Mouse (Mus musculus): ENCODE results near the gene Tdg. TPM values are rescaled to one million over a fixed set of nuclear protein-coding genes. Genes with fewer than 3 reads are reported as not detected.

Gene Tdg
- polyA plus RNA-seq, 1 experiment from 2014 or later = 115 TPM

DNA sequence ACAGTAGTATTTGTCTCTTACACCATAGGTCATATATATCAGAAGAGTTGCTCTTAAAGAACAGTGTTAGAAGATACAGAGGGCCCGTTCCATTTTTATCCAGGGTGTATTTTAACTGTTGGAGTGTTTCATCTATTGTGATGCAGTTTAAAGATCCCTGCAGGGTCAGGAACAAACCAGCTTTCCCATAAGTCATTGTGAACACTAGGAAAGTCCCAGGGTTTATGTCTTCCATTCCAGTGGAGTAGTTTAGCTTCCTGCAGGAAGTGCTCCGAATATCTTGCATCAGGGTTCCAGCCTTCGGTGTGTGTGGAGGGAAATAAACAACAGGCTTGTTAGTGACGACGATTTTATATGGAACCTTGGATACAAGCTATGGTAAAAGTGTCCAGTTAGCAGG, 21.6 kb downstream of the Tdg start:
- Histone ChIP-seq H3K36me3 (ENCODE audit: control insufficient read depth, insufficient read depth, low read length) (peaks cover 14% of the 10 kb centered on the region), H3K27ac (ENCODE audit: low read depth, low read length) (no peak overlapping the region), H3K27me3 (ENCODE audit: control insufficient read depth, insufficient read depth, low read length) (no peaks in the 10 kb centered on the region), H3K4me1 (ENCODE audit: control insufficient read depth, insufficient read depth, low read length) (no peaks in the 10 kb centered on the region), H3K9ac (ENCODE audit: low read depth, low read length) (no peak overlapping the region), H3K4me3 (ENCODE audit: low read depth, low read length) (no peak overlapping the region), H3K4me2 (no peak overlapping the region), H3K9me3 (replicated peaks; ENCODE audit: control insufficient read depth, low read length) (no peaks in the 10 kb centered on the region)
- 90% methylated on average over 5 of the region's 5 CpGs for WGBS (ENCODE audit: insufficient replicate concordance)
- no peak for ATAC-seq (replicated peaks; ENCODE audit: insufficient number of reproducible peaks, low FRiP score, low TSS enrichment)

DNA sequence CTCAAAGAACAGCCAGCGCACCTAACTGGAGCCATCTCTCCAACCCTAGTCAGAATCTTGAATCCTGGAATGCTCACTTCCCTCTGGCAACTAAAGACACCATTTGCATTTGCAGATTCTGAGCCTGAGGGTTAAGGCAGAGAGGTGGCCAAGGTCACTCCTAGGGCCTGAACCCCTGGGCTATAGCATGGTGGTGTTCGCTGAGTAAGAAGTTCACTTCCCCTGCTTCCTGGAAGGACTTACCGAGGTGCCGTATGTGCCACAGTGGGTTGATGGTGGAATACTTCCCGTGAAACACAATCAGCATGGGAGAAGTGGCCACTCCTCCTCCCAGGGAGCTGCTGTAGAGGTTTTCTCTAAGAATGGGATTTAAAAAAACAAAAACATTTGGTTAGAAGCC, 23.0 kb downstream of the Tdg start:
- no peak for ATAC-seq (replicated peaks; ENCODE audit: insufficient number of reproducible peaks, low FRiP score, low TSS enrichment)
- no peaks in the 10 kb centered on the region for H3K4me1 ChIP-seq (ENCODE audit: control insufficient read depth, insufficient read depth, low read length)
- no peaks in the 10 kb centered on the region for H3K9me3 ChIP-seq (replicated peaks; ENCODE audit: control insufficient read depth, low read length)
- H3K36me3 ChIP-seq (ENCODE audit: control insufficient read depth, insufficient read depth, low read length) = peaks cover 11% of the 10 kb centered on the region
- no peaks in the 10 kb centered on the region for H3K27me3 ChIP-seq (ENCODE audit: control insufficient read depth, insufficient read depth, low read length)
- H3K27ac ChIP-seq (ENCODE audit: low read depth, low read length) = no peak overlapping the region
- H3K4me2 ChIP-seq = no peak overlapping the region
- H3K9ac ChIP-seq (ENCODE audit: low read depth, low read length) = no peak overlapping the region
- WGBS (ENCODE audit: insufficient replicate concordance) = 58% methylated on average over 5 of the region's 5 CpGs
- no peak overlapping the region for H3K4me3 ChIP-seq (ENCODE audit: low read depth, low read length)

DNA sequence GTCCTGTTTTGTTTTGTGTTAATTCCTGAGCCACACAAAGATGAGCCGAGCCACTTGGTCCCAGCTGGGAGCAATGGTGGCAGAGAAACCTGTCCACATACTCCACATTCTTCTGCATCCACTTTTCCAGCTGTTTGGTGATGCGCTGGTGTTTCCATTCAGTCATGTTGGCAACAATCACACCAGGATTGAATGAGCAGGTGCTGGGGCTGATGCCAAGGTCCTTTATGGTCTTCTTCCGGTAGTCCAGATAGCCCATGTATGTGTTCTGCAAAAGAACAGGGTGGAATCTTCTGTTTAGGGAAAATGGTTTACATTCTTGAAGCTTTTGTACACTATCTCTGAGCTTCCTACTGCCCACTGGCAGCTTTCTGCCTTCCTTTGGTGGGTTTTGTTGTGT, 25.0 kb downstream of the Tdg start:
- no peaks in the 10 kb centered on the region for H3K4me1 ChIP-seq (ENCODE audit: control insufficient read depth, insufficient read depth, low read length)
- H3K27me3 ChIP-seq (ENCODE audit: control insufficient read depth, insufficient read depth, low read length) = no peaks in the 10 kb centered on the region
- no peaks in the 10 kb centered on the region for H3K9me3 ChIP-seq (replicated peaks; ENCODE audit: control insufficient read depth, low read length)
- no peak for ATAC-seq (replicated peaks; ENCODE audit: insufficient number of reproducible peaks, low FRiP score, low TSS enrichment)
- H3K36me3 ChIP-seq (ENCODE audit: control insufficient read depth, insufficient read depth, low read length) = peaks cover 11% of the 10 kb centered on the region; the same call in 1 of the 2 replicates
- H3K4me2 ChIP-seq = no peak overlapping the region
- H3K4me3 ChIP-seq (ENCODE audit: low read depth, low read length) = no peak overlapping the region
- H3K27ac ChIP-seq (ENCODE audit: low read depth, low read length) = no peak overlapping the region
- no peak overlapping the region for H3K9ac ChIP-seq (ENCODE audit: low read depth, low read length)
- whole genome bisulfite sequencing (ENCODE audit: insufficient replicate concordance) = 80% methylated on average over 3 of the region's 3 CpGs

DNA sequence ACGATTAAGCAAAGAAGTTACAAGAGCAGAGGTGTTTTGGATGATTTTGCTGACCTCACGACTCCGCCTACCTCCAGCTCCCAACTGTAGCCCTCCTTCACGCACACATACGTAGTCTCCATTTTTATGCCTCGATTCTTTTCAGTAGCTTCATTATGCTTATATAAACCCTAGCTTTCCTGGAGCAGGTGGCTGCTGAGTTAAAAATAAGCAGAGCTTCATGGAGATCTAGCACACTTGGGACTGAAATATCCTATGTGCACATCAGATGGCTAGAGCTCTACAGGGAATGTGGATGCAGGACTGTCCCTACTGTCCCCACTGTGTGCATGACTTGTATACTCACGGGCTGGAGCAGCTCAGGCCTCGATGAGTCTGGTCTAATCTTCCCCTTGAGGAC, 32.2 kb downstream of the Tdg start:
- Histone ChIP-seq H3K4me3 (ENCODE audit: low read depth, low read length) (no peak overlapping the region), H3K4me1 (ENCODE audit: control insufficient read depth, insufficient read depth, low read length) (peaks cover 3% of the 10 kb centered on the region; the same call in 1 of the 2 replicates), H3K27ac (ENCODE audit: low read depth, low read length) (no peak overlapping the region), H3K36me3 (ENCODE audit: control insufficient read depth, insufficient read depth, low read length) (no peaks in the 10 kb centered on the region), H3K9me3 (replicated peaks; ENCODE audit: control insufficient read depth, low read length) (no peaks in the 10 kb centered on the region), H3K9ac (ENCODE audit: low read depth, low read length) (no peak overlapping the region), H3K27me3 (ENCODE audit: control insufficient read depth, insufficient read depth, low read length) (no peaks in the 10 kb centered on the region), H3K4me2 (no peak overlapping the region)
- WGBS (ENCODE audit: insufficient replicate concordance) = 83% methylated on average over 8 of the region's 8 CpGs
- ATAC-seq (replicated peaks; ENCODE audit: insufficient number of reproducible peaks, low FRiP score, low TSS enrichment) = no peak

DNA sequence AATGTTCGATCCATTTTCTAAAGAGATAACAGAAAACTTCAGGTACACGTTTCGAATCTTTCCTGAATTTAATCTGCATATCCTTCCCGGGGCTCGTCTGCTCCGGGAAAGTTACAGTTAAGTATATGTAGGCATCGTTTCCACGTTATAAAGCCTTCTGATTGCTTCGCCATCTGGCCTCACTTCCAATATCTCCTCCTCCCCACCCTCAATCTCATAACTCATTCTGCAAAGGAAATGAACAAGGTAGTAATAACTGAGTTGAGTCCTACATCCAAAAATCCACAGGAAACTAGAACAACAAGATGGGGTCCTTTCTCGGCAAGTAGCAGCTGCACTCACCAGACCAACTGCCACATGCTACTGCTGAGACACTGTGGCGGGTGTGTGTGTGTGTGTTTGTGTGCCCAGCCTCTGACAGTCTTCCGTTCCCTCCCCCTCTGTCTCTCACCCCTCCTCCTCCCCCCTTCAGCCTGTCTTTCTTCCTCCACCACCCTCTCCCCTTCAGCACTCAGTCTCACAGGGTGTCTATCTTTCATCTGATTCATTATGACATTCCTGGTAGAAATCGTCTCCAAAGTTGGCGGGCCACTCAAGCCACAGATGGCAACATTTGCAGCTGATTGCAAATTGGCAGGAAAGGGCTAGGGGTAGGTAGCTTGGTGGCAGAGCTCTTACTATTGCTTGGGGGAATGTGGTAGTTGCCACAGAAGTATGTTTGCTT, 32.8 kb downstream of the Tdg start:
- H3K36me3 ChIP-seq (ENCODE audit: control insufficient read depth, insufficient read depth, low read length) = no peaks in the 10 kb centered on the region
- H3K4me1 ChIP-seq (ENCODE audit: control insufficient read depth, insufficient read depth, low read length) = peaks cover 4% of the 10 kb centered on the region; the same call in 1 of the 2 replicates
- WGBS (ENCODE audit: insufficient replicate concordance) = 75% methylated on average over 14 of the region's 14 CpGs
- H3K27me3 ChIP-seq (ENCODE audit: control insufficient read depth, insufficient read depth, low read length) = no peaks in the 10 kb centered on the region
- no peak overlapping the region for H3K4me2 ChIP-seq
- no peak overlapping the region for H3K27ac ChIP-seq (ENCODE audit: low read depth, low read length)
- no peaks in the 10 kb centered on the region for H3K9me3 ChIP-seq (replicated peaks; ENCODE audit: control insufficient read depth, low read length)
- no peak overlapping the region for H3K4me3 ChIP-seq (ENCODE audit: low read depth, low read length)
- H3K9ac ChIP-seq (ENCODE audit: low read depth, low read length) = no peak overlapping the region
- no peak for ATAC-seq (replicated peaks; ENCODE audit: insufficient number of reproducible peaks, low FRiP score, low TSS enrichment)

DNA sequence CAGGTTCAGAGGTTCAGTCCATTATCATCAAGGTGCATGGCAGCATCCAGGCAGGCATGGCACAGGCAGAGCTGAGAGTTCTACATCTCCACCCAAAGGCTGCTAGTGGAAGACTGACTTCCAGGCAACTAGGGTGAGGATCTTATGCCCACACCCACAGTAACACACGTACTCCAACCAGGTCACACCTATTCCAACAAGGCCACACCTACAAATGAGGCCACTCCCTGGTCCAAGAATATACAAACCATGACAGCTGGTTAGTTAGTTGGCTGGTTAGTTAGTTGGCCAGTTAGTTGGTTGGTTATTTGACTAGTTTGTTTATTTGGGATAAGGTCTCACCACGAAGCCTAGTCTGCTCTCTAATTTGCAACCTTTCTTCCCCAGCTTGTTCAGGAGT, 33.7 kb downstream of the Tdg start:
- Histone ChIP-seq H3K9ac (ENCODE audit: low read depth, low read length) (no peak overlapping the region), H3K9me3 (replicated peaks; ENCODE audit: control insufficient read depth, low read length) (no peaks in the 10 kb centered on the region), H3K36me3 (ENCODE audit: control insufficient read depth, insufficient read depth, low read length) (no peaks in the 10 kb centered on the region), H3K4me2 (no peak overlapping the region), H3K4me3 (ENCODE audit: low read depth, low read length) (no peak overlapping the region), H3K27me3 (ENCODE audit: control insufficient read depth, insufficient read depth, low read length) (no peaks in the 10 kb centered on the region), H3K4me1 (ENCODE audit: control insufficient read depth, insufficient read depth, low read length) (peaks cover 4% of the 10 kb centered on the region; the same call in 1 of the 2 replicates), H3K27ac (ENCODE audit: low read depth, low read length) (no peak overlapping the region)
- 79% methylated on average over 2 of the region's 2 CpGs for WGBS (ENCODE audit: insufficient replicate concordance)
- no peak for ATAC-seq (replicated peaks; ENCODE audit: insufficient number of reproducible peaks, low FRiP score, low TSS enrichment)

DNA sequence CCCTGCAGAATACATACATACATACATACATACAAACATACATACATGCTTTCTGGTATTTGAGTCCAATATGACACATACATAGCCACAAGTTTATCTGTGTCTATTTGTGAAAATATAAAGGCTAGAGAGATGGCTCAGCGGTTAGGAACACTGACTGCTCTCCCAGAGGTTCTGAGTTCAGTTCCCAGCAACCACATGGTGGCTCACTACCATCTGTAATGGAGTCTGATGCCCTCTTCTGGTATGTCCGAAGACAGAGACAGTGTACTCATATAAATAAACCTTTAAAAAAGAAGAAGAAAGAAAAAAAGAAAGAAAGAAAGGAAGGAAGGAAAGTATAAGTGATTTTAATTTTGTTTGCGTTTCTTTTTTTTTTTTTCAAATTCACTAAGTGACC, 36.3 kb downstream of the Tdg start:
- Histone ChIP-seq H3K27ac (ENCODE audit: low read depth, low read length) (no peak overlapping the region), H3K9me3 (replicated peaks; ENCODE audit: control insufficient read depth, low read length) (no peaks in the 10 kb centered on the region), H3K4me3 (ENCODE audit: low read depth, low read length) (no peak overlapping the region), H3K36me3 (ENCODE audit: control insufficient read depth, insufficient read depth, low read length) (no peaks in the 10 kb centered on the region), H3K27me3 (ENCODE audit: control insufficient read depth, insufficient read depth, low read length) (0 out of 2 replicates have a peak, but pooled peaks cover 2% of the 10 kb centered on the region), H3K4me2 (no peak overlapping the region), H3K9ac (ENCODE audit: low read depth, low read length) (no peak overlapping the region), H3K4me1 (ENCODE audit: control insufficient read depth, insufficient read depth, low read length) (peaks cover 4% of the 10 kb centered on the region; the same call in 1 of the 2 replicates)
- ATAC-seq (replicated peaks; ENCODE audit: insufficient number of reproducible peaks, low FRiP score, low TSS enrichment) = no peak
- WGBS (ENCODE audit: insufficient replicate concordance) = 63% methylated on average over 3 of the region's 3 CpGs

DNA sequence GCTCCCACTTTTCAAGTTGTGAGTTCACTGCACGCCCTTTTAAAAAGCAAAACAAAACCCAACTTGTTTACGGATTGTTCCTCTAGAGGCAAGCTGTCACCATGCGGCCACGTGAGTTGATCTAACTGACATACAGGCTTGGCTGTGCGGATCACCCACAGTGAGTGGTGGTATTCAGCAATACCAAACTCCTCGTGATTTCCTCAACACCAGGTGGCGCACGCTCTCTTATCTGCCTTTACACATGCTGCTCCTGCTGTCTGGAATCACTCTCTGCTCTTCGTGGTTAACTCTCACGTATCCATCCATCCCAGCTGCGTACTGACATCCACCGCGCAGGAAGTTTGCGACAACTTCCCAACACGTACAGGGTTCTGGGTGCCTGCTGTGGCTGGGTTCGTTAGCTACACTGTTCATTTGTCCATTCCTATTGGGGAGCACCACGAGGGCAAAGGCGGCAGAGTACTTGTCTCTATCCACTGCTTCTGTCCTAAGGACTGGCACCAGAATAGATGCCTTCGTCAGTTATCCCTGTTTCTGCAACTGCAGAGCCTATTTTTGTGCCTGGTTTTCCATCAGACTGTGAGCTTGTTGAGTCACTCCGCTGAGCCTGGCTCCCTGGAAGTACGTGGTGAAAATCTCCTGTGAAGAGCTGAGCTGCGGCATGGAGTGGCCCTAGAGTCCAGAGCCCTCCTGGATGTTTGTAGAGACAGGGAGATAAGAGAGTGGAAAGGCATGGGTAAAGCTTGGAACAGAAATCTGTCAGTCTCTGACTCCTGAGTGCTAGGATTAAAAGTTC, 37.0 kb downstream of the Tdg start:
- ATAC-seq (replicated peaks; ENCODE audit: insufficient number of reproducible peaks, low FRiP score, low TSS enrichment) = peak; percentile 65
- 13% methylated on average over 22 of the region's 22 CpGs for WGBS (ENCODE audit: insufficient replicate concordance)
- Histone ChIP-seq H3K9me3 (replicated peaks; ENCODE audit: control insufficient read depth, low read length) (no peaks in the 10 kb centered on the region), H3K27me3 (ENCODE audit: control insufficient read depth, insufficient read depth, low read length) (0 out of 2 replicates have a peak, but pooled peaks cover 2% of the 10 kb centered on the region), H3K9ac (ENCODE audit: low read depth, low read length) (0 out of 2 replicates have a peak overlapping the region, but pooled peaks have one; percentile 43), H3K4me3 (ENCODE audit: low read depth, low read length) (peak overlapping the region; percentile 27), H3K36me3 (ENCODE audit: control insufficient read depth, insufficient read depth, low read length) (no peaks in the 10 kb centered on the region), H3K4me2 (peak overlapping the region; percentile 61), H3K4me1 (ENCODE audit: control insufficient read depth, insufficient read depth, low read length) (peaks cover 4% of the 10 kb centered on the region; the same call in 1 of the 2 replicates), H3K27ac (ENCODE audit: low read depth, low read length) (no peak overlapping the region)
